Mouse (Mus musculus) gastrocnemius, postnatal 25 days (tissue): ENCODE data around the gene Dnajc2. TPM values are rescaled to one million over a fixed set of nuclear protein-coding genes. Genes with fewer than 3 reads are reported as not detected.

Experiments used
- DNase-seq: peaks from one replicate; pipeline ENCODE4 v3.0.0; 2022
- long read RNA-seq, 2 experiments: library from polyadenylated mRNA; stranded (forward); transcript quantifications; one replicate each; pipeline ENCODE4 v2.0.0; 2021
- total RNA-seq, 2 experiments: library from RNA; stranded (reverse); gene quantifications; 1 replicate in 1 of 2; 2 replicates in 1 of 2; pipeline ENCODE4 v1.2.3; 2021

Dnajc2 gene
- 10 to 100 TPM; 15.5 to 17.6 TPM for total RNA-seq
- long read RNA-seq, experiment 1, transcript Dnajc2-201 (17 exons, 2,133 nt) = major isoform, 26 of 30 reads
- long read RNA-seq, experiment 1, partial matches to known transcripts = 4 of 30 reads
- long read RNA-seq, experiment 1, other reads (novel, unspliced or antisense) = 0 of 30 reads
- long read RNA-seq, experiment 2, transcript Dnajc2-201 (17 exons, 2,133 nt) = major isoform, 29 of 31 reads
- long read RNA-seq, experiment 2, partial matches to known transcripts = 2 of 31 reads
- long read RNA-seq, experiment 2, other reads (novel, unspliced or antisense) = 0 of 31 reads

DNA sequence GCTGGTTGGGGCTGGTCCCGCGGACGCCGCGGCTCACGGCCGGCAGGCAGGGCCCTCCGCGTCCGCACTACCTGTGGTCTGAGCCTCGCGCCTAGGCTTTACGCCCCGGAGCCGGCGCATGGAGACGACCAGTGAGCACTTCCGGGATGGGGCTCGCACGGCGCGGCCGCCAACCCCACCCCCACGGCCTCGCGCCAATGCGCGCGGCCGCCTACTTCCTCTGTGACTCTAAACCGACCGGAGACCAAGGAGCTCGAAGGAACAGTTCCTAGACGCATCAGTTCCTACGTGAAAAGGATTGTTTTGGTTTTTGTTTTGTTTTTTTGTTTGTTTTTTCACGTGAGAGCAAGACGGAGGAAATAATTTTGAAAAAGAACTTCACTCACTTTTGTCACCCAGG, at the start of gene Dnajc2, which contains the start of gene Psmc2:
TSS of gene Dnajc2 (minus strand) at position 199 of the 400 bp plus-strand sequence.
TSS of gene Psmc2 (plus strand) at position 231 of the 400 bp plus-strand sequence.
- DNase-seq = peak; percentile 91

DNA sequence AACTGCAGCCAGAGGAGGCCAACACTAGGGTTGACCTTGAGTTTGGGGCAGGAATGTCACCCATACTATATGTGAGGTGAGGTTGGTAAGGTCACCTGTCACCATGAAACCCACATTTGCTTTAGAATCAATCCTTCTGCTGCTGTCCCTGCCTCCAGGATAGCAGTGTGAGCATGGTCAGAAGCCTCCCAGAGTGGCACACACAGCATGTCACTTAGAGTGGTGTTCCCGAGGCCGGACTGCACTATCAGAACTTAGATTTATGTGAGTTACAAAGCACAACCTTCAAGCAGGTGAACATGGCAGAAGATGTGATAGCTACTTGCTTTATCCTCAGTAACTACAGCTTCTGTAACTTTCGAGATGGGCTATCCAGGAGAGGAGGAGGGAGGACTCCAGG, 46.7 kb upstream of the Dnajc2 start:
- no peak for DNase-seq

GRCm38 (mm10) chr5:21828855-21829254, 43.8 kb upstream of the Dnajc2 start:
- DNase-seq = no peak

- DNase-seq = no peak
Observed at GRCm38 (mm10) chr5:21827643-21828042, 42.6 kb upstream of the Dnajc2 start.

GRCm38 (mm10) chr5:21826370-21826769, 41.3 kb upstream of the Dnajc2 start:
- no peak for DNase-seq

- no peak for DNase-seq
Observed at GRCm38 (mm10) chr5:21813994-21814393, 28.9 kb upstream of the Dnajc2 start.

- no peak for DNase-seq
Observed at GRCm38 (mm10) chr5:21810924-21811323, 25.9 kb upstream of the Dnajc2 start.

DNA sequence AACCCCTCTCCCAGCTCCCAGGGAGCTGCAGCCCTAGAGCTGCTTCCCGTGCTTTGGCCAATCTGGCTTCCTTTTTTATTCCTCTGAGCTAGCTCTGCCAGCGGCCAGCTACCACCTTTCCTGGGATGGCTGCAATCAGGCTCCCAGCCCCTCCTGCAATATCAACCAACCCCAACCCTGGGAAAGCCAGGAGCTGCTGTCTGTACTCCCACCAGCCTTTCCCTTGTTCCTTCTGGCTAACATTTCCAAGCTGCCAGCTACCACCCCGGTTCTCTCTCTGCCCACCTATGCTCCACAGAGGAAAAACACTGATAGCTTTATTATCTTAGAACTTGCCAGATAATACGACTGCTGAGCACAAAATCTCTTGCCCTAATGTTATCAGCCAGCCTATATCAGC, 19.8 kb upstream of the Dnajc2 start:
- DNase-seq = no peak

DNA sequence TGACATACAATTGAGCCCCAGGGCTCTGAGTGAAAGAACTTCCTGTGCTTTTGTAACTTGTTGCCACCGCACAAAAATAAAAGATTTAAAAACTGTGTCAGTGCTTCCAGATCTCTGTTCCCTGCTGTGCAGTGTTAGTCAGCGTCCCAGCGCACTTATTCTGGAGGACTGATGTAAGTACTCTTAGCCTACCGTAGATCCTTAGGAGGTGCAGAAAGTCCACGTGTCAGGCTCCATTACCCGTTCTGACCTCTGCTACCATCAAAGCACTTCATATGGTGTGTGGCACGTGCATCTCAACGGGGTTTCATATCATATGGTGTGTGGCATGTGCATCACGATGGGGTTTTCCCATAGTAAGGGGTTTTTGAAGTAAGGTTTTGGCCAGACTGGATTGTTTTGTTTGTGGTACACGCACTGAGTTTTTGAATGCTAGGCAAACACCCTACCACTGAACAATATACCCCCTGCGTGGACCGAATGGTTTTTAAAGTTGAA, 18.7 kb upstream of the Dnajc2 start:
- DNase-seq = no peak

- no peak for DNase-seq
Observed at GRCm38 (mm10) chr5:21802907-21803306, 17.9 kb upstream of the Dnajc2 start.

- no peak for DNase-seq
Observed at GRCm38 (mm10) chr5:21792166-21792565, 7.1 kb upstream of the Dnajc2 start.

- DNase-seq = no peak
Observed at GRCm38 (mm10) chr5:21789061-21789460, 4.0 kb upstream of the Dnajc2 start.

- DNase-seq = no peak
Observed at GRCm38 (mm10) chr5:21787186-21788105, 2.4 kb upstream of the Dnajc2 start.

DNA sequence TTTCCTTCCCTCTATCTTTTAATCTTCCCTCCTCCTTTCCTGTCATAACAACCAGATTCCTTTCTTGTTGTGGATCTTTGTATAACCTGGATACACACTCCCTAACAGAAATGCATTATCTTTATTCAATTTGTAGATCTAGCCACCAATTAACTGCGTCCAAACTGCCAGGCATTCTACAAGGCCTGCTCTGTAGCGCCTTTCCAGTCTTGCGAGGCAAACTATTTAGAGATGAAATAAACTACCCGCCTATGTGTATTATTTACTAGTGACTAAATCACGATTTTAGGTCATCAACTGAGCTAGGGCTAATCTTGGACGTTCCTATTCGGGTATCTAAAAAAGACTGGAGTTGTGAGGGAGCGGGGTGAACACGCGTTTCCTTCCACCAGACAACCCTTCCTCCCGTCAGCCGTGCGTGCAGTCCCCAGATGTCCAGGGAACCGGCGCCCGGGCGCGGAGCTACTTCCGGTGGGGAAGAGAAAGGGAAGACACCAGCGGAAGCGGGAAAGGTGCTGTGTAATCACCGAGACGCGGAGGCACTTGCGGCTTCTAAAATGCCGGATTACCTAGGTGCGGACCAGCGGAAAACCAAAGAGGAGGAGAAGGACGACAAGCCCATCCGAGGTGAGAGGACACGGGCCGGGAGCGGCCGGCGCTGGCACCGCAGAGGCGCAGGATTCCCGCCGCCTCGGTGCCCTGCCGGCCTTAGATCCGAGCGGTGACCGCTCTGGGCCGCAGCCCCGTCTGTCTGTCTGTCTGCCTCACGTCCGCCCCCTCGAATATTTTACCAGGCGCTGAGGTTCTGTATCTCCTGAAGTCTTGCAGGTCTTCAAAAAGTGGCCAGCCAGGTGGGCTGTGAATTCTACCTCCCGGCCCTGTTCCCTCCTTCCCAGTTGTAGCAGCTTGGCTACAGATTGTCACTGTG, 1.5 kb upstream of the Dnajc2 start:
- peak; percentile 89 for DNase-seq

DNA sequence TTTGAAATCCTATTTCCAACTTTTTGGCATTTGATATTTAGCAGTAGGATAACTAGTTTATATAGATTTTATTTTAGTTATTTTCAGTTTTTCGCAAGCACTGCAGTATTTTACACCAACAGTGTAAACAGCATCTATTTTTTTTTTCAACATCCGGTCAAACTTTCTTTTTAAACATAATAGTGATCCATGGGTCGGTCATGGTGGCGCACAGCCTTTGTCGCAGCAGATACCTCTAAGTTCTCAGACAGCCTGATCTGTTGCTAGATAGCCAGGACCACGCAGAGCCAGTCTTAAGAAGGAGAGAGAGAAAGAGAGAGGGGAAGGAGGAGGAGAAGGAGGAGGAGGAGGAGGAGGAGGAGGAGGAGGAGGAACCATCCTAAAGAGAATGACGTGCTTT, 725 bp upstream of the Dnajc2 start:
- no peak for DNase-seq

GRCm38 (mm10) chr5:21784161-21785052, 644 bp downstream of the Dnajc2 start:
- DNase-seq = no peak

- no peak for DNase-seq
Observed at GRCm38 (mm10) chr5:21776491-21776890, 8.6 kb downstream of the Dnajc2 start.

DNA sequence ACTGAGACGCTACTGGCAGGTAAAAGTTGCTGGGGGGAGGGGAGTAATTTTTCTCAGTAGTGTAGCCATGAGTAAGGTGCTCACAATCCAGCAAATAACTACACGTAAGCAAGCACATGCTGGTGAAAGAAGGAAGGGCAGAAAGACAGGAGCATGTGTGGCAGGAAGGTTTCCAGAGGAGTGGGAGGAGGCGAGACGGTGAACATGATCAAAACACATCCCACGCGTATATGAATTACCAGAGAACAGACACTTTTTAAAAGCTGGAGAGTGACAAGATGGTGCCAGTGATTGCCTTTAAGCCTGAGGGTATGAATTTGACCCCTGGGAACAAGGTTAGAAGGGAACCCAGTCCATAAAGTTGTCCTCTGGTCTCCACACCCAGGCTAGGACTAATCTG, 15.2 kb downstream of the Dnajc2 start:
- no peak for DNase-seq

DNA sequence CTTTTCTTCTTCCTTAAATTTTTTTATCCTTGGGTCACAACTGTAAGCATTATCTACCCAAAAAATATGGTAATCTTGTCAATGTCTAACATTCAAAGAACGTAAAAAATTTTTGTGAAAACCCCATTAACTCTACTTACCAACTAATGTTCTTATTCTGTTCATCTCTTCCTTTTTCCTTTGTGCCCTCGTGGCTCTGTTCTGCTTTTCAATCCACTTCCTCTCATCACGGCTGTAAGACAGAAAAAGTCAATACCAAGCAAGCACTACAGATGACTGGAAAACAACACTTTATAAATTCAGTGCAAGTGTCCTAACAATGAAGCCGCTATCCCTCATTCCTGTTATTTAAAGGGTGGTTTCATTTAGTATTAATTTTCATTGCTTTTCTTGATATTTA, 16.5 kb downstream of the Dnajc2 start:
- DNase-seq = no peak

DNA sequence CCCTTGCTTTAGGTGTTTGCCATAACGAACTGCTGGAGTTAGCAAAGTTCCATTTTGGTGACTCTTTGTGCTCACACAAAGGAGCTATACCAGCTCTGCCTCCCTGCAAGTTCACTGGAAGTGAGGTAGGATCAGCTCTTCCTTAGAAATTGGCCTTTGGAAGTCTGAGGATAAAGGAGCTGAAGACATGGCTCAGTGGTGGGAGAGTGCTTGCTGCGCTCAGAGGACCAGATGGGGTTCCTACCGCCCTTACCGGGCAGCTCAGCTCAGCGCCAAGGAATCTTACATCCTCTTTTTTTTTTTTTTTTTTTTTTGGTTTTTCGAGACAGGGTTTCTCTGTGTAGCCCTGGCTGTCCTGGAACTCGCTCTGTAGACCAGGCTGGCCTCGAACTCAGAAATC, 39.1 kb downstream of the Dnajc2 start:
- no peak for DNase-seq

- no peak for DNase-seq
Observed at GRCm38 (mm10) chr5:21744651-21745050, 40.4 kb downstream of the Dnajc2 start.
